Mouse (Mus musculus) urinary bladder, postnatal 10 days (tissue): ENCODE results near the gene Zfp687.
"Not testable (repeated sequence)": the region's sequence is repeated elsewhere in the genome, so short reads cannot be mapped to it uniquely, and the experiment has no call there.

Experiments used
- DNase-seq: peaks from one replicate; pipeline ENCODE4 v3.0.0; 2022; ENCODE audit warnings: low spot score

The Zfp687 gene

GRCm38 (mm10) chr3:95015337-95015872 lies at the start of gene Zfp687:
Gene Zfp687 (minus strand): TSS chr3:95015448.
- peak; percentile 98 for DNase-seq

- DNase-seq: no peak
Measured at GRCm38 (mm10) chr3:95063741-95064140, 48.5 kb upstream of the Zfp687 start.

GRCm38 (mm10) chr3:95058078-95058477 lies 42.8 kb upstream of the Zfp687 start:
- DNase-seq: no peak

- no peak for DNase-seq
Measured at GRCm38 (mm10) chr3:95056275-95056674, 41.0 kb upstream of the Zfp687 start.

GRCm38 (mm10) chr3:95054481-95055260 lies 39.4 kb upstream of the Zfp687 start:
- no peak for DNase-seq

GRCm38 (mm10) chr3:95053701-95054100 lies 38.5 kb upstream of the Zfp687 start:
- DNase-seq: no peak

GRCm38 (mm10) chr3:95052959-95053358 lies 37.7 kb upstream of the Zfp687 start:
- DNase-seq: no peak

GRCm38 (mm10) chr3:95047914-95048313 lies 32.7 kb upstream of the Zfp687 start:
- DNase-seq: no peak

GRCm38 (mm10) chr3:95046462-95047057 lies 31.3 kb upstream of the Zfp687 start:
- no peak for DNase-seq

- no peak for DNase-seq
Measured at GRCm38 (mm10) chr3:95043251-95043650, 28.0 kb upstream of the Zfp687 start.

- DNase-seq: no peak
Measured at GRCm38 (mm10) chr3:95042838-95043229, 27.6 kb upstream of the Zfp687 start.

- peak; percentile 85 for DNase-seq
Measured at GRCm38 (mm10) chr3:95042166-95042837, 27.1 kb upstream of the Zfp687 start, which contains the start of gene Psmd4. Gene Psmd4 (minus strand): TSS chr3:95042614.

- no peak for DNase-seq
Measured at GRCm38 (mm10) chr3:95041625-95042024, 26.4 kb upstream of the Zfp687 start.

GRCm38 (mm10) chr3:95029953-95030352 lies 14.7 kb upstream of the Zfp687 start:
- no peak for DNase-seq

- not testable (repeated sequence) for DNase-seq
Measured at GRCm38 (mm10) chr3:95029291-95029827, 14.1 kb upstream of the Zfp687 start.

- DNase-seq: no peak
Measured at GRCm38 (mm10) chr3:95028603-95029002, 13.4 kb upstream of the Zfp687 start.

- DNase-seq: no peak
Measured at GRCm38 (mm10) chr3:95027701-95028100, 12.5 kb upstream of the Zfp687 start.

- no peak for DNase-seq
Measured at GRCm38 (mm10) chr3:95027057-95027645, 11.9 kb upstream of the Zfp687 start.

GRCm38 (mm10) chr3:95025202-95025601 lies 10.0 kb upstream of the Zfp687 start:
- no peak for DNase-seq

GRCm38 (mm10) chr3:95024551-95024950 lies 9.3 kb upstream of the Zfp687 start:
- no peak for DNase-seq

- not testable (repeated sequence) for DNase-seq
Measured at GRCm38 (mm10) chr3:95020956-95021355, 5.7 kb upstream of the Zfp687 start.

- no peak for DNase-seq
Measured at GRCm38 (mm10) chr3:95018741-95019140, 3.5 kb upstream of the Zfp687 start.
